Mouse (Mus musculus) gonadal fat pad, adult 2 months (tissue): ENCODE results near the gene Rsl1d1. TPM values are rescaled to one million over a fixed set of nuclear protein-coding genes. Genes with fewer than 3 reads are reported as not detected.
"Not testable (repeated sequence)": the region's sequence is repeated elsewhere in the genome, so short reads cannot be mapped to it uniquely, and the experiment has no call there.

ENCODE experiments used
- DNase-seq: peaks from one replicate; pipeline ENCODE4 v3.0.0-alpha.2; 2012; ENCODE audit warnings: low read depth
- polyA plus RNA-seq: library from polyadenylated mRNA; depleted of rRNA; stranded (reverse); fragments of >200 nt; gene quantifications from 2 replicates; pipeline ENCODE4 v1.2.3, GENCODE M21; 2012; rRNA removed

The Rsl1d1 gene
- polyA plus RNA-seq, 1 experiment = 8.5 TPM

DNA sequence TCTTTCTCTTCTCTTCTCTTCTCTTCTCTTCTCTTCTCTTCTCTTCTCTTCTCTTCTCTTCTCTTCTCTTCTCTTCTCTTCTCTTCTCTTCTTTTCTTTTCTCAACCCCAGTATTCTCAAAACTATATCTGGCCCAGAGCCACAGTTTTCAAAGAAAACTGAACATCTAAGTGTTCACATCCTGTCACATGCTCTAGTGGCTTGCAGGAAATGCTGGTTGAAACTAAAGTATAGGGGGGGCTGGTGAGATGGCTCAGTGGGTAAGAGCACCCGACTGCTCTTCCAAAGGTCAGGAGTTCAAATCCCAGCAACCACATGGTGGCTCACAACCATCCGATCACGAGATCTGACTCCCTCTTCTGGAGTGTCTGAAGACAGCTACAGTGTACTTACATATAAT is 45.4 kb downstream of the Rsl1d1 start:
- DNase-seq = not testable (repeated sequence)

GRCm38 (mm10) chr16:11154500-11154899 is 48.6 kb downstream of the Rsl1d1 start:
- DNase-seq = no peak

GRCm38 (mm10) chr16:11143706-11144483 is 59.2 kb downstream of the Rsl1d1 start:
- not testable (repeated sequence) for DNase-seq

Other genes starting within 250 kb of the Rsl1d1 start
- 25.3 and 28.0 TPM in 2 replicates for gene Snn, start 142.4 kb downstream of the Rsl1d1 start, polyA plus RNA-seq
- 276 and 297 TPM in 2 replicates for gene Litaf, start 137.2 kb downstream of the Rsl1d1 start, polyA plus RNA-seq
- 36.4 and 39.1 TPM in 2 replicates for gene Txndc11, start 68.7 kb downstream of the Rsl1d1 start, polyA plus RNA-seq
- 69.8 and 76.3 TPM in 2 replicates for gene Zc3h7a, start 26.9 kb downstream of the Rsl1d1 start, polyA plus RNA-seq
- gene Gspt1, start 51.0 kb upstream of the Rsl1d1 start, polyA plus RNA-seq = 13.6 and 22.8 TPM in 2 replicates
- 1.3 and 1.5 TPM in 2 replicates for gene Tnfrsf17, start 110.5 kb upstream of the Rsl1d1 start, polyA plus RNA-seq
- 5.6 and 6.1 TPM in 2 replicates for gene Snx29, start 119.6 kb upstream of the Rsl1d1 start, polyA plus RNA-seq